Mouse (Mus musculus): ENCODE results near the gene 1700113H08Rik. TPM values are rescaled to one million over a fixed set of nuclear protein-coding genes. Genes with fewer than 3 reads are reported as not detected.

1700113H08Rik gene
- polyA plus RNA-seq, 1 experiment from 2014 or later: not detected

GRCm38 (mm10) chr10:87110909-87111308 lies 53.1 kb downstream of the 1700113H08Rik start:
- Histone ChIP-seq H3K4me2 (no peak overlapping the region), H3K36me3 (no peaks in the 10 kb centered on the region), H3K27ac (no peak overlapping the region), H3K4me1 (no peaks in the 10 kb centered on the region), H3K9ac (no peak overlapping the region), H3K4me3 (no peak overlapping the region), H3K9me3 (no peaks in the 10 kb centered on the region), H3K27me3 (no peaks in the 10 kb centered on the region)
- WGBS: 54% methylated on average over 3 of the region's 3 CpGs
- ATAC-seq (ENCODE audit: insufficient number of reproducible peaks, low FRiP score, low TSS enrichment, low read depth): no peak

- no peaks in the 10 kb centered on the region for H3K27me3 ChIP-seq
- no peaks in the 10 kb centered on the region for H3K36me3 ChIP-seq
- H3K27ac ChIP-seq: no peak overlapping the region
- H3K9me3 ChIP-seq: no peaks in the 10 kb centered on the region
- no peak overlapping the region for H3K9ac ChIP-seq
- 80% methylated on average over 5 of the region's 5 CpGs for WGBS
- H3K4me3 ChIP-seq: no peak overlapping the region
- no peak for ATAC-seq (ENCODE audit: insufficient number of reproducible peaks, low FRiP score, low TSS enrichment, low read depth)
- H3K4me2 ChIP-seq: no peak overlapping the region
- no peaks in the 10 kb centered on the region for H3K4me1 ChIP-seq
These were observed 67.2 kb downstream of the 1700113H08Rik start for GRCm38 (mm10) chr10:87125094-87125493.

- no peak overlapping the region for H3K4me2 ChIP-seq
- no peak overlapping the region for H3K9ac ChIP-seq
- H3K27ac ChIP-seq: no peak overlapping the region
- no peaks in the 10 kb centered on the region for H3K27me3 ChIP-seq
- H3K9me3 ChIP-seq: no peaks in the 10 kb centered on the region
- no peak overlapping the region for H3K4me3 ChIP-seq
- H3K4me1 ChIP-seq: no peaks in the 10 kb centered on the region
- WGBS: 82% methylated on average over 12 of the region's 12 CpGs
- H3K36me3 ChIP-seq: no peaks in the 10 kb centered on the region
- no peak for ATAC-seq (ENCODE audit: insufficient number of reproducible peaks, low FRiP score, low TSS enrichment, low read depth)
These were observed 68.5 kb downstream of the 1700113H08Rik start for GRCm38 (mm10) chr10:87126186-87126824.

GRCm38 (mm10) chr10:87151050-87151449 lies 93.2 kb downstream of the 1700113H08Rik start:
- Histone ChIP-seq H3K4me1 (no peaks in the 10 kb centered on the region), H3K27me3 (no peaks in the 10 kb centered on the region), H3K9me3 (no peaks in the 10 kb centered on the region), H3K27ac (no peak overlapping the region), H3K4me3 (no peak overlapping the region), H3K9ac (no peak overlapping the region), H3K4me2 (no peak overlapping the region), H3K36me3 (no peaks in the 10 kb centered on the region)
- WGBS: 93% methylated on average over 6 of the region's 6 CpGs
- ATAC-seq (ENCODE audit: insufficient number of reproducible peaks, low FRiP score, low TSS enrichment, low read depth): no peak

GRCm38 (mm10) chr10:87153731-87154505 lies 96.1 kb downstream of the 1700113H08Rik start:
- no peak for ATAC-seq (ENCODE audit: insufficient number of reproducible peaks, low FRiP score, low TSS enrichment, low read depth)
- Histone ChIP-seq H3K27me3 (no peaks in the 10 kb centered on the region), H3K4me1 (no peaks in the 10 kb centered on the region), H3K4me3 (no peak overlapping the region), H3K9me3 (no peaks in the 10 kb centered on the region), H3K4me2 (no peak overlapping the region), H3K9ac (no peak overlapping the region), H3K36me3 (no peaks in the 10 kb centered on the region), H3K27ac (no peak overlapping the region)
- WGBS: 56% methylated on average over 14 of the region's 14 CpGs

- no peaks in the 10 kb centered on the region for H3K27me3 ChIP-seq
- ATAC-seq (ENCODE audit: insufficient number of reproducible peaks, low FRiP score, low TSS enrichment, low read depth): no peak
- H3K9me3 ChIP-seq: no peaks in the 10 kb centered on the region
- H3K27ac ChIP-seq: no peak overlapping the region
- no peak overlapping the region for H3K9ac ChIP-seq
- no peaks in the 10 kb centered on the region for H3K4me1 ChIP-seq
- no peak overlapping the region for H3K4me2 ChIP-seq
- H3K4me3 ChIP-seq: no peak overlapping the region
- no peaks in the 10 kb centered on the region for H3K36me3 ChIP-seq
- 79% methylated on average over 9 of the region's 9 CpGs for WGBS
These were observed 101.9 kb downstream of the 1700113H08Rik start for GRCm38 (mm10) chr10:87159781-87160180.

GRCm38 (mm10) chr10:87196123-87196756 lies 138.4 kb downstream of the 1700113H08Rik start:
- H3K9me3 ChIP-seq: no peaks in the 10 kb centered on the region
- ATAC-seq (ENCODE audit: insufficient number of reproducible peaks, low FRiP score, low TSS enrichment, low read depth): no peak
- no peak overlapping the region for H3K9ac ChIP-seq
- no peak overlapping the region for H3K4me2 ChIP-seq
- no peaks in the 10 kb centered on the region for H3K27me3 ChIP-seq
- H3K4me3 ChIP-seq: no peak overlapping the region
- H3K4me1 ChIP-seq: no peaks in the 10 kb centered on the region
- H3K36me3 ChIP-seq: no peaks in the 10 kb centered on the region
- 68% methylated on average over 7 of the region's 7 CpGs for WGBS
- H3K27ac ChIP-seq: no peak overlapping the region

- Histone ChIP-seq H3K27ac (no peak overlapping the region), H3K4me2 (no peak overlapping the region), H3K4me3 (no peak overlapping the region), H3K9ac (no peak overlapping the region), H3K4me1 (no peaks in the 10 kb centered on the region), H3K9me3 (no peaks in the 10 kb centered on the region), H3K36me3 (no peaks in the 10 kb centered on the region), H3K27me3 (no peaks in the 10 kb centered on the region)
- 93% methylated on average over 2 of the region's 2 CpGs for WGBS
- no peak for ATAC-seq (ENCODE audit: insufficient number of reproducible peaks, low FRiP score, low TSS enrichment, low read depth)
These were observed 140.9 kb downstream of the 1700113H08Rik start for GRCm38 (mm10) chr10:87198720-87199119.

GRCm38 (mm10) chr10:87209466-87209865 lies 151.6 kb downstream of the 1700113H08Rik start:
- WGBS: 78% methylated on average over 1 of the region's 1 CpGs

GRCm38 (mm10) chr10:87211046-87211445 lies 153.2 kb downstream of the 1700113H08Rik start:
- Histone ChIP-seq H3K27ac (no peak overlapping the region), H3K9ac (no peak overlapping the region), H3K36me3 (no peaks in the 10 kb centered on the region), H3K4me3 (no peak overlapping the region), H3K4me2 (no peak overlapping the region), H3K4me1 (no peaks in the 10 kb centered on the region), H3K27me3 (no peaks in the 10 kb centered on the region), H3K9me3 (no peaks in the 10 kb centered on the region)
- WGBS: 91% methylated on average over 4 of the region's 4 CpGs
- no peak for ATAC-seq (ENCODE audit: insufficient number of reproducible peaks, low FRiP score, low TSS enrichment, low read depth)

More at GRCm38 (mm10) chr10:87209466-87209865, 151.6 kb downstream of the 1700113H08Rik start:
- no peak overlapping the region for H3K9ac ChIP-seq
- no peak overlapping the region for H3K4me3 ChIP-seq
- no peaks in the 10 kb centered on the region for H3K27me3 ChIP-seq
- H3K36me3 ChIP-seq: no peaks in the 10 kb centered on the region
- no peak overlapping the region for H3K27ac ChIP-seq
- no peaks in the 10 kb centered on the region for H3K4me1 ChIP-seq
- ATAC-seq (ENCODE audit: insufficient number of reproducible peaks, low FRiP score, low TSS enrichment, low read depth): no peak
- no peak overlapping the region for H3K4me2 ChIP-seq
- no peaks in the 10 kb centered on the region for H3K9me3 ChIP-seq

GRCm38 (mm10) chr10:87212854-87213253 lies 155.0 kb downstream of the 1700113H08Rik start:
- no peak overlapping the region for H3K4me3 ChIP-seq
- 68% methylated on average over 2 of the region's 2 CpGs for WGBS
- no peak overlapping the region for H3K4me2 ChIP-seq
- no peaks in the 10 kb centered on the region for H3K9me3 ChIP-seq
- no peaks in the 10 kb centered on the region for H3K4me1 ChIP-seq
- H3K27ac ChIP-seq: no peak overlapping the region
- ATAC-seq (ENCODE audit: insufficient number of reproducible peaks, low FRiP score, low TSS enrichment, low read depth): no peak
- no peaks in the 10 kb centered on the region for H3K36me3 ChIP-seq
- no peaks in the 10 kb centered on the region for H3K27me3 ChIP-seq
- H3K9ac ChIP-seq: no peak overlapping the region
